Mouse (Mus musculus) gastrocnemius, adult 8-10 months (tissue): ENCODE results near the gene Nr2e1. TPM values are rescaled to one million over a fixed set of nuclear protein-coding genes. Genes with fewer than 3 reads are reported as not detected.

ENCODE experiments used
- DNase-seq, 2 experiments: peaks; one replicate each; pipeline ENCODE4 v3.0.0; 2022; ENCODE audit warnings: low spot score in 2 of 2
- total RNA-seq, 4 experiments: library from RNA; stranded (reverse); gene quantifications; 2 replicates each; pipeline ENCODE4 v1.2.4; 2022

Gene Nr2e1
- total RNA-seq = not detected

GRCm38 (mm10) chr10:42583157-42583872 is at the start of gene Nr2e1, which contains the start of gene Ostm1:
Gene Nr2e1 (minus strand): TSS chr10:42583632.
Gene Ostm1 (plus strand): TSS chr10:42583822.
- no peak for DNase-seq

- DNase-seq = no peak
These were observed 49.3 kb upstream of the Nr2e1 start for GRCm38 (mm10) chr10:42632453-42633360.

- DNase-seq = no peak
These were observed 48.5 kb upstream of the Nr2e1 start for GRCm38 (mm10) chr10:42631754-42632452.

- DNase-seq = no peak
These were observed 47.3 kb upstream of the Nr2e1 start for GRCm38 (mm10) chr10:42630596-42631355.

GRCm38 (mm10) chr10:42625907-42626306 is 42.5 kb upstream of the Nr2e1 start:
- no peak for DNase-seq

- DNase-seq = no peak
These were observed 34.9 kb upstream of the Nr2e1 start for GRCm38 (mm10) chr10:42618291-42618690.

- no peak for DNase-seq
These were observed 31.3 kb upstream of the Nr2e1 start for GRCm38 (mm10) chr10:42614766-42615165.

- no peak for DNase-seq
These were observed 30.4 kb upstream of the Nr2e1 start for GRCm38 (mm10) chr10:42613639-42614381.

- DNase-seq = no peak
These were observed 29.6 kb upstream of the Nr2e1 start for GRCm38 (mm10) chr10:42613075-42613474.

GRCm38 (mm10) chr10:42606757-42607156 is 23.3 kb upstream of the Nr2e1 start:
- DNase-seq = no peak

GRCm38 (mm10) chr10:42604874-42605273 is 21.4 kb upstream of the Nr2e1 start:
- DNase-seq = no peak

- DNase-seq = no peak
These were observed 18.1 kb upstream of the Nr2e1 start for GRCm38 (mm10) chr10:42601556-42601955.

GRCm38 (mm10) chr10:42598615-42599014 is 15.2 kb upstream of the Nr2e1 start:
- no peak for DNase-seq

GRCm38 (mm10) chr10:42593201-42593600 is 9.8 kb upstream of the Nr2e1 start:
- no peak for DNase-seq

GRCm38 (mm10) chr10:42591993-42592686 is 8.7 kb upstream of the Nr2e1 start:
- DNase-seq = no peak

- DNase-seq = no peak
These were observed 8.0 kb upstream of the Nr2e1 start for GRCm38 (mm10) chr10:42591185-42591992.

GRCm38 (mm10) chr10:42590261-42591184 is 7.1 kb upstream of the Nr2e1 start:
- no peak for DNase-seq

- DNase-seq = no peak
These were observed 6.1 kb upstream of the Nr2e1 start for GRCm38 (mm10) chr10:42589505-42589904.
